Mouse (Mus musculus): ENCODE measurements around the gene Tjap1.

DNA sequence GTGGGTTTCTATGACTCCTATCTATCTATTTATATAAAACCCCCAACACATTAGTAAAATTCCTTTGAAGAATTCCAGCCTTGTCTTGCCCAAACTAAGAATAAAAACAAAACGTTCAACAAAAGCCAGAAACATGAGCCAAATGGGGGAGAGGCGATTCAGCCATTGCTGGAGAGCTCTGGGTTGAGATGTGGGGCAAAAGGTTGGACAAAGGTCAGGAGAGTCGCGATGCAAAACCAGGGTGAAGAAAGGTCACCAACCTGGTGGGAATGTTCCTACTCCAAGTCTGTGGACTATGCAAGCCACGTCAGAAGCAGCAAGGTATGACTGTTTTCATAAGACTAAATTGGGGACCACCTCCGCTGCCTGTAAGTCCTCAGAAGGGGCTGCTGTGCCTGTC, 37.7 kb upstream of the Tjap1 start:
- TF ChIP-seq POLR2A (IDR thresholded peaks at IDR 0.05; ENCODE audit: extremely low read depth, insufficient read depth, low read length) (no peak), CTCF (IDR thresholded peaks at IDR 0.05; ENCODE audit: low read depth, low read length) (no peak)
